Mouse (Mus musculus): ENCODE results near the gene Uqcr10.

Uqcr10 gene

DNA sequence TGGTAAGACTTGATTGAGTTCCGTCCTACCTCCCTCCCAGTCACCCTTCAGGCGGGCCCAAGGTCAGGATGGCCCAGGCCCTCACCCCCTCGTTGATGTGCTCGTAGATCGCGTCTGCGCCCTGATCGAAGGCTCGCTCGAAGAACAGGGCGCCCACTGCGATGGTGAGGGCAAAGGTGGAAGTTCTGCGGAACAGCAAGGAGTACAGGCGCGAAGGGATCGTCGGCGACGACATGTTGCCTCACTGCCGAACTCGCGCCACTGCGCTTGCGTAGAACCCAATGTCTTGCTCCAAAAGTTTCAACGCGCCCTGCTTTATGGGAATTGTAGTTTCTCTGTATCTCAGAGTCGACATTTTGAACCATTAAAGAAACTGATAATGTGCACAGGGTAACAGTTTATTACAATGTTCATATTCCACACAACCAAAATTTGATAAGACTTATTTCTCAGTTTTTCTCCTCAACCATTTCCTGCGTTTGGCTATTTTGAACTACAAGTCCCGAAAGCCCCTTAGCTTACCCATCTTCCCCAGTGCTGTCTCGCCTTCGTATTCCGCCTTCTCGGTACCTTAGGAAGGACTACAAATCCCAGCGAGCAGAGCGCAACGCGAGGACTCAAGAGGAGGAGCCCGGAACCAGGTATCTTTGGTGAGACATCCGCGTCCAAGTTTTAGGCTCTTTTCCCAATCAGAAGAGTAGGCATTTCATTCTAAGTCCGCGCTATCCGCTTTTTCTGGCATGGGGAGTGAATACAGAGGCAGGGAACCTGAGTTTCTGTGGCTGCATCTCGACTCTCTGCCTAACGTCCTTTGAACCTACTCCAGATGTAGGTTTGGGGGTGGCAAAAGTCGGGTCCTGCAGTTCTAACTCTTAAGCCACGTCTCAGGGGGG lies at the start of gene Uqcr10, which contains the start of gene Zmat5:
Gene Uqcr10 (minus strand): TSS at position 271 of the 893 bp plus-strand sequence.
Gene Zmat5 (plus strand): TSS at position 607 of the 893 bp plus-strand sequence.
- peak; percentile 99 for DNase-seq (ENCODE audit: low read depth)

- DNase-seq (ENCODE audit: low read depth) = no peak
Observed at GRCm38 (mm10) chr11:4752836-4753235, 48.7 kb upstream of the Uqcr10 start.

- DNase-seq (ENCODE audit: low read depth) = peak; percentile 74
Observed at GRCm38 (mm10) chr11:4750263-4750662, 46.1 kb upstream of the Uqcr10 start.

- no peak for DNase-seq (ENCODE audit: low read depth)
Observed at GRCm38 (mm10) chr11:4747285-4747684, 43.1 kb upstream of the Uqcr10 start.

DNA sequence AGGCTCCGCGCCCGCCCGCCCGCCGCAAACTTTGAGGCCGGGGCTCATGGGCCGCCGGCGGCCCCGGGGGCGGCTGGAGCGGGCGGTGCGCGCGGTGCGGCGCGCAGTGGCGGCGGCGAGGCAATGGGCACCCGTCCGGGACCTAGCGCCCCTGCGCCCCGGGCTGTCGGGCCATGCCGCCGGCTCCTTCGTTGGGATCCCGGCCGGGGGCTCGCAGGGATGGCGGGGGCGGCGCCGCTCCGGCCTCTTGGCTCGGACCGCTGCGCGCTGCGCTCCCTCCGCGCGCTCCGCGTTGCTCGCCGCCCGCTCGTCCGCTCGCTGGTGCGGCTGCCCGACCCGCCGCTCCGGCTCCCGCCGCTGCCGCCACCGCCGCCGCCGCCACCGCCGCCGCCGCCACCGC lies 42.6 kb upstream of the Uqcr10 start, which contains the start of gene Cabp7:
Gene Cabp7 (minus strand): TSS at position 46 of the 400 bp plus-strand sequence.
- no peak for DNase-seq (ENCODE audit: low read depth)

- no peak for DNase-seq (ENCODE audit: low read depth)
Observed at GRCm38 (mm10) chr11:4745969-4746368, 41.8 kb upstream of the Uqcr10 start.

GRCm38 (mm10) chr11:4744691-4745090 lies 40.5 kb upstream of the Uqcr10 start:
- DNase-seq (ENCODE audit: low read depth) = no peak

DNA sequence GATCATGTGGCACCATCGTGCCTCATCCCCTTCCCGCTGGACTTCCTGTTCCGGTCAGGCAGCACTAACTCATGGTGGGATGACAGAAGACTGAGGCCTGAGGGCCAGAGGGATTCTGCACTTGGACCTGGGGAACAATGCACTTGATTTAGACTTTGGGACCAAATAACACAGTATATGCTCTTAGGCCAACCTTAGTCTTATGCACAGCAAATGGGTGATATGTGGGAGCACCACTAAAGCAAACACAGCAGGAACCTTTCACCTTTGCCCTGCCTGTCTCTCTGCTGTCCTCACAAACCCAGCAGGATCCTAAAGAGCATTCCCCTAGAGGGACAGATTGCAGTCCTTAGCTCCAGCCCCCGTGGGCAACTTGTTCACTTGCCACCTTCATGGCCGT lies 36.6 kb upstream of the Uqcr10 start:
- DNase-seq (ENCODE audit: low read depth) = no peak

GRCm38 (mm10) chr11:4738719-4739118 lies 34.6 kb upstream of the Uqcr10 start:
- no peak for DNase-seq (ENCODE audit: low read depth)

- DNase-seq (ENCODE audit: low read depth) = no peak
Observed at GRCm38 (mm10) chr11:4737682-4738081, 33.5 kb upstream of the Uqcr10 start.

DNA sequence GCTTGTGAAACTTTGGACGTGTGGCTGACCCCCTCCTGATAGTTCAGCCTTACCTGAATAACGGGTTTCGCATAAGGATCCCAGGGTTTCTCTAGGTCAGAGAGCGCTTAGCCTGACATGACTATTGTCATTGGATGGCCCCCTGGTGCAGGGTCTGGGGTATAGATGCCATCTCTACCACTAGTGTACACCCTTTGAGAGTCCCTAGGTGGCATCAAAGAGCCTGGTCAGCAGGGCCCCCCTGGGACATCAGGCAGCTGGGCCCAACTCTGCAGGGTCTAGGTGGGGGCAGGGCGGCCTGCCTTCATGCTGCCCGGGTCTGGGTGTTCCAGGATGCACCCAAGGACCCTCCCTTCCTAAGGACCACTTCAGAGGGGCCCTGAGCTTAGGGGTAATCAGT lies 32.2 kb upstream of the Uqcr10 start:
- no peak for DNase-seq (ENCODE audit: low read depth)

GRCm38 (mm10) chr11:4734179-4734578 lies 30.0 kb upstream of the Uqcr10 start:
- DNase-seq (ENCODE audit: low read depth) = no peak

GRCm38 (mm10) chr11:4731781-4732180 lies 27.6 kb upstream of the Uqcr10 start:
- no peak for DNase-seq (ENCODE audit: low read depth)

GRCm38 (mm10) chr11:4730913-4731312 lies 26.8 kb upstream of the Uqcr10 start:
- DNase-seq (ENCODE audit: low read depth) = no peak

GRCm38 (mm10) chr11:4730096-4730495 lies 26.0 kb upstream of the Uqcr10 start:
- no peak for DNase-seq (ENCODE audit: low read depth)

- DNase-seq (ENCODE audit: low read depth) = peak; percentile 90
Observed at GRCm38 (mm10) chr11:4729603-4730002, 25.5 kb upstream of the Uqcr10 start.

GRCm38 (mm10) chr11:4721728-4722127 lies 17.6 kb upstream of the Uqcr10 start:
- no peak for DNase-seq (ENCODE audit: low read depth)

DNA sequence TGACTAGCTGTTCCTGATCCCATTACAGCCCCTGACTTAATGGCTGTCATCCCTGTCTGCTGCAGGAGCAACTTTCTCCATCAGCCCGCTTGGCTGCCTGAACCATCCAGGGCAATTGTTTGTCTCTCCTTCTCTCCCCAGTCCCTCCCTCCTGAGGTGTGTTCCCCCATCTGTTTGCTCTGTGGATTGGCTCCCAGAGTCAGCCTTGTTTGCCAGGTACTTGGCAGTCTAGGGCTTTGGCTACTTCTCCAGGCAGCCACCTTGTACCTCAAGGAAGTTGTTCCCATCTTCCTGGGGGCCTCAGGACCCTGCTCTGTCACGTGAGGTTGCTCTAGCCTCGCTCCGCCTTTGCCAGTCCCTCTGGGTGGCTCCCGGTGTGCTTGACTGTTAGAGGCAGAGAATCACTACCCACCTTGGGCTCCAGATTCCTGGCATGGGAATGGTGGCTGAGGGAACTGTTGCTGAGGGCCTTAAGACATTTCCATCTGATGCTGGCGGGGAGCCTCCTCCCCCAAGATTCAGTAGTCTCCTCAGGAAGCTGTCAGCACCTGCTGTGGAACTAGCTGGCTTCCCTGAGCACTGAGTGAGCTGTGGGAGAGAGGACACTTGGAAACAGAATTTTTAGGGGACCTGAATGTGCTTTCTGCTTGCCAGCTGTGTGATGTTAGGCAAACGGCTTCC lies 16.9 kb upstream of the Uqcr10 start:
- DNase-seq (ENCODE audit: low read depth) = no peak

DNA sequence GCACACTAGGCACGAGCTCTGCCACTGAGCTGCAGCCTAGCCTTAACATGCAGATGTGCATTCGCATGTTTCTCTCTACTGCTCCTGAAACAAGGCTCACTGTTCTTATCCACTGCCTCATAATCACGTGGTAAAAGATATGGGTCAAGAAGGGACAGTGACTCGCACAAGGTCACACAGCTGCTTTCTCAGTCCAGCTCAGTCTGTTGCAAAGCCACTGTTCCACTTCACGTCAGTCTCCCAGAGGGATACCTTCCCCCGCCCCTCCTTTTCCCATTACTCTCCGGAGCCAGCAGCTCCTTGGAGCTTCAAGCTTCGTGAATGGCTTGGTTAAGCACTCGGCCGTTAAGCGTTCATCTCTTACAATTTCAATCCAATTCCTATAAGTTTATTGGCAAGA lies 16.3 kb upstream of the Uqcr10 start:
- no peak for DNase-seq (ENCODE audit: low read depth)

DNA sequence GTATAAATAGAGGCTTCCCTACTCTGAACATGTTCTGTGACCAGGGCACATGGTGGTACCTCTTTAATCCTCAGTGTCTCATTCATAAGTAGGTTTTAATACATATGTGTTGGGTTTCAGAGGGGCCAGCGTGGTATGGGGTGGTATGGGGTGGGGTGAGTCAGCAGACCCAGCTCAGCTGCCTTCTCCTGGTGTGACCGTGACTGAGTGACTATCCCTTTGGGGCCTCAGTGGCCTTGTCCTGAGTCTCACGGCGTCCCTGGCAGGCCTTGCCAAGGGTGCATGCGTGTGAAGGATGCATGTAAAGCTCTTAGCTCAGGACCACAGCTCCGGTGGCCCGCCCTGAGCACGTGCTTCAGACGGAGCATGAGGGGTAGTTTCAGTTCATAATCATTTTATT lies 15.8 kb upstream of the Uqcr10 start:
- no peak for DNase-seq (ENCODE audit: low read depth)

DNA sequence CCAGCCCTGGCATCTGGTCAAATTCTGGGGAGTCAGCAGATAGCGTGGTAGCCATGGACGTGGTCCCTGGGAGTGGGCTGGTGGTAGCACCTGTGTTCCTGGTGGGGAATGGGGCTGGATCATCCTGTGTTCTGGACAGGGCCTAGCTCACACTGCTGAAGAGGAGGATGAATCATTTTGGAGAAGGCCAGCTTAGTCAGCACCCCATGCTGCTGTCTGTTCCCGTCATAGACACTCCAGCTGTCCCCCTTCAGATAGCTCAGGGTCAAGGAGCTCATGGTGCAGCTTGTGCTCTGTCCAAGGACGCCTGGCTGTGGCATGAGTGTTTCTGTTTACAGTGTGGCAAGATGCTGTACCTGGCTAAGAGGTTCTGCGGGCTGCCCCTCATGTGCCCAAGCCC lies 14.4 kb upstream of the Uqcr10 start:
- no peak for DNase-seq (ENCODE audit: low read depth)

- DNase-seq (ENCODE audit: low read depth) = no peak
Observed at GRCm38 (mm10) chr11:4716530-4717236, 12.5 kb upstream of the Uqcr10 start.

GRCm38 (mm10) chr11:4715596-4715995 lies 11.5 kb upstream of the Uqcr10 start:
- DNase-seq (ENCODE audit: low read depth) = no peak
